Mouse (Mus musculus) gastrocnemius, postnatal 36 days (tissue): ENCODE data around the gene 2010003K11Rik. TPM values are rescaled to one million over a fixed set of nuclear protein-coding genes. Genes with fewer than 3 reads are reported as not detected.
A peak's percentile ranks its signal among the peaks of the same experiment; 100 is the strongest.

Experiments
- DNase-seq, 2 experiments: peaks; one replicate each; pipeline ENCODE4 v3.0.0; 2022
- intact Hi-C: fragments of 180-260 bp; cut with DNase I; formaldehyde crosslinking; loops from one replicate; pipeline ENCODE4 v1.15.1; 2025
- long read RNA-seq, 2 experiments: library from polyadenylated mRNA; stranded (forward); transcript quantifications; one replicate each; pipeline ENCODE4 v2.0.0; 2021
- total RNA-seq, 2 experiments: library from RNA; stranded (reverse); gene quantifications; 2 replicates each; pipeline ENCODE4 v1.2.3; 2021

Gene 2010003K11Rik
- total RNA-seq = not detected
- long read RNA-seq, experiment 1 = 0 reads
- long read RNA-seq, experiment 2 = 0 reads

DNA sequence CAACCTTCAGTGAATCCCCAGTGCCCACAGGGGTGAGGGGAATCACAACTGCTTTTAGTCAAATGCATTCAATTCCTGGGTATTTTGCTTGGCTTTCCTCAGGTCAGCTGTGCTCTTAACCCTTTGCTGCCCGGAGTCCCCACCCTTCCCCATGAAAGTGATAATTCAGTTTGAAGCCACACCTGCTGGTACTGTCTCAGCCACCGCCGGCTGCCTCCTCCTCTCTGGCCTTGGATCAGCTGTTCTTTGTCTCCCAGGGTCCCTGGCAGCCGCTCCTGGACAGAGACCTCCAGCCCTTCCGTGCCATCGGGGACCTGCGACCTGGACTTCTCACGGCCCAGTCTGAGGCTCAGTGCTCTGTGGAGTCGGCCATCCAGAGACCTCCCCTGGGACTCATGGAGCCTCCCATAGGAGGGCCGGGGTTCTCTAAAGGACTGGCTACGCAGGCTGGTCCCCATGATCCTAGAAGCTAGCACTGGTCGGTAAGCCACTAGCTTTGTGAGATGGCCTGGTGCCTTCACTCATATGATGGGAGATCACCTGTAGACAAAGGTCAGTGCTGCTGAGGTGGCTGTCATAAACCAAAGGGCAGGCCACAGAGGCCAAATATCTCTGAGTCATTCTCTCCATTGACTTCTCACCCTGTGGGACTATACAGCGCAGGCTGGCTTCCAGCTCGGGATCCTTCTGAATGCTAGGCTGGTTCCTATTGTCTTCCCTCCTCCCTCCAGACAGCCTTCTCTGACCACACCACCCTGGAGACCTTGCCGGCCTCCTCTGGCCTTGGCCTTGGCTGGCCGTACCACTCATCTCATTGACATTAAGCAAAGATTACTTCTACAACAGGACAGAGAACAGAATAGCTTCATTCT is at the start of gene 2010003K11Rik:
Gene 2010003K11Rik (minus strand): TSS at position 522 of the 872 bp plus-strand sequence.
- DNase-seq = no peak
- intact Hi-C loops = loop anchor here (2.0 to 10.0 kb wide), 3 partner anchors 117 to 347 kb away; partner anchors contain the start of gene Lrfn4

DNA sequence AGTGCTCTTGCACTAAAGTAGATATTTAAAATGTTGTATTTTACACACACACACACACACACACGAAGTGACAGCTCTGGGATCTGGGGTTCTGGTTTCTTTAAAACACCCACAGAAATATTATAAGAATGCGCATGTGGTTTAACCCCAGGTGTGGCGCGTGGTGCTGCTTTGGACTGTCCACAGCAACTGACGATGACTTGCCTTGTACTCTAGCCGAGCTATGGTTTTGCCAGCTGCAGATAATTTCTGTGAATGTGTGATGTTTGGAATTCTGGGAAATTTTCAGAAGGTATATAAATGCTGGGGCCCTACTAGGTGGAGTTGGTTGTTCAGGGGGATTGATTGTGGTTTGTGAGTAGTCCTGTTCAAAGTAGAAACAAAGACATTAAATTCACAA is 49.4 kb upstream of the 2010003K11Rik start:
- intact Hi-C loops = no loop called here
- no peak for DNase-seq

GRCm38 (mm10) chr19:4545841-4546240 is 47.5 kb upstream of the 2010003K11Rik start:
- intact Hi-C loops = no loop called here
- no peak for DNase-seq

GRCm38 (mm10) chr19:4545091-4545490 is 46.7 kb upstream of the 2010003K11Rik start:
- no peak for DNase-seq
- intact Hi-C loops = no loop called here

- no peak for DNase-seq
- intact Hi-C loops = no loop called here
Measured at GRCm38 (mm10) chr19:4542081-4542480, 43.7 kb upstream of the 2010003K11Rik start.

GRCm38 (mm10) chr19:4540992-4541391 is 42.6 kb upstream of the 2010003K11Rik start:
- intact Hi-C loops = no loop called here
- DNase-seq = no peak

- intact Hi-C loops = no loop called here
- DNase-seq = no peak
Measured at GRCm38 (mm10) chr19:4540263-4540662, 41.9 kb upstream of the 2010003K11Rik start.

- no peak for DNase-seq
- intact Hi-C loops = no loop called here
Measured at GRCm38 (mm10) chr19:4536606-4537005, 38.2 kb upstream of the 2010003K11Rik start.

- DNase-seq = no peak
- intact Hi-C loops = no loop called here
Measured at GRCm38 (mm10) chr19:4535922-4536321, 37.5 kb upstream of the 2010003K11Rik start.

GRCm38 (mm10) chr19:4534646-4535045 is 36.3 kb upstream of the 2010003K11Rik start:
- no peak for DNase-seq
- intact Hi-C loops = no loop called here

GRCm38 (mm10) chr19:4521426-4522050 is 23.2 kb upstream of the 2010003K11Rik start:
- intact Hi-C loops = no loop called here
- no peak for DNase-seq

DNA sequence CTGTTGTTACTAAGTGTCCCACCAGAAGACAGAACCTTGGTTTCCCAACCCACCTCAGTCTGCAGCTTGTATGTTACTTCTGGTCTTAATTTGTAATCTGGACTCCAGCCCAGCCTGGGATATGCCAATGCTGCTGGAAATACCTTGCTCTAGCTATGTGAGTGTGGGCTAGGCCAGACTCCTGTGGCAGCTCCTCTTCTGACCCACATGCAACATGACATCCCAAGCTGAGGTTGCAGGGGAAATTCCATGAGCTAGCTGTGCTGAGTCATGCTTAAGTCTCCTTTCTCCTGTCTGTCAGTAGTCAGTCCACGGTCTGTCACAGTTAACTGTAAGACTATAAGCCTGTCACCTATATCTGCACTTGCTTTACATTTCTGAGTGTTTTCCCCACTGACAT is 19.1 kb upstream of the 2010003K11Rik start:
- intact Hi-C loops = no loop called here
- no peak for DNase-seq

DNA sequence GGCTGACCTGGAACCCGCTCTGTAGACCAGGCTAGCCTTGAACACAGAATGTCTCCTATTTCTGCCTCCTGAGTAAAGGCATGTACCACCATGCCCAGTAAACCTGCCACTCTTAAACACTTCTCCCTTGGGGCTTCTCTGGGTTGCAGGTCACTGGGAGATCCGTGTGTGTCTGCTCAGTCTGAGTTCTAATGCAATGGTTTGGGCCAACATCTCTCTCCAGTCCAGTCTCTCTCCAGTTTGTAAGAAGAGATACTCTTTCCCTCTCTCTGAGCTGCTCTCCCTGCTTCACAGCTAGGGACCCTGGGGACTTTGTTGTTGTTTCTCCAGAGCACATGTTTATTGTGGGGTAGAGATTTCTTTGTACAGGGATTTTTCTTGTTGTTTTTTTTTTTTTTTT is 17.9 kb upstream of the 2010003K11Rik start:
- intact Hi-C loops = no loop called here
- DNase-seq = no peak

DNA sequence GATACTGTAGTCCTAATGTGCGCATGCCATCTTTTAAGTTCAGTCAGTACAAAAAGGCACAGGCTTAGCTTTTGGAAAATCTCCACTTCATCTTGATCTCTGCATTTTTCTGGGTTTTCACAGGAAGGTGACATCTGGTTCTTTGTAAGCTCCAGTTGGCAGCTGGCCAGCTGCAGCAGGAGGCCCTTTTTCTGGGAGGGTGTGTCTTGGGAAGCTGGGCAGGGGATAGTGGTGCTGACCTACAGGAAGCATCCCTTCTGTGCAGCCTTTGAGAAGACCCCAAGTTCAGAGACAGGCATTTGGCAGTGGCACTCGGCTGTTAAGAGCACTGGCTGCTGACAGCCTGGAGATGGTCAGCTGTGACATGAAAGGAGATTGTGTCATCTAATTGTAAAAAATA is 17.4 kb upstream of the 2010003K11Rik start:
- DNase-seq = no peak
- intact Hi-C loops = no loop called here

DNA sequence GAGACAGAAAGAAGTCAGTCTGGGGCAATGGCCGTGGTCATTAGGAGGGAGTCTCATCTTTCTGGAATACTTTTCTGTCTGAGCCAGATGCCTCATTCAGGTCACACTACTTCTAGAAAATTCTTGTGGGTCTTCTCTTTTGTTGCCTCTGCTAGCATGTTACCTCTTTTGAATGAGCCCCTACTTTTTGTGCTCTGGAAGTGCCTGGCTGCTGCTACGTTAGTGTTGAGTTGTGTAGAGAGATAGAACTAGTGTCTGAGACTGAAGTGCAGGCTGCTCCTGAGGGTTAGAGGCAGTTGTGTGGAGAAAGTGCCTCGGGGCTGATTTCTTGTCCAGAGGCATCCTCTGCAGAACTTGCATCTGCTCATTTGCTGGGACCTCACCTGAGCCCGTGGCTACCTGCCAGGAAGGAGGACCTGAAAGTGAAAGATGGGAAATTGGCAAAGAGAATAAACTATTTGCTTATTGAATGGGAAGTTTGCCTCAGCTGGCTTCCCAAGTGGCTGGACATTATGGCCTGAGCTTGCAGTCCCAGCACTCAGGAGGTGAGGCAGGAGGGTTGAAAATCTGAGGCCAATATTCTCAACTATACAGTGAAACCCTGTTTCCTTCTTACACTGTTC is 15.0 kb upstream of the 2010003K11Rik start:
- intact Hi-C loops = no loop called here
- DNase-seq = no peak

DNA sequence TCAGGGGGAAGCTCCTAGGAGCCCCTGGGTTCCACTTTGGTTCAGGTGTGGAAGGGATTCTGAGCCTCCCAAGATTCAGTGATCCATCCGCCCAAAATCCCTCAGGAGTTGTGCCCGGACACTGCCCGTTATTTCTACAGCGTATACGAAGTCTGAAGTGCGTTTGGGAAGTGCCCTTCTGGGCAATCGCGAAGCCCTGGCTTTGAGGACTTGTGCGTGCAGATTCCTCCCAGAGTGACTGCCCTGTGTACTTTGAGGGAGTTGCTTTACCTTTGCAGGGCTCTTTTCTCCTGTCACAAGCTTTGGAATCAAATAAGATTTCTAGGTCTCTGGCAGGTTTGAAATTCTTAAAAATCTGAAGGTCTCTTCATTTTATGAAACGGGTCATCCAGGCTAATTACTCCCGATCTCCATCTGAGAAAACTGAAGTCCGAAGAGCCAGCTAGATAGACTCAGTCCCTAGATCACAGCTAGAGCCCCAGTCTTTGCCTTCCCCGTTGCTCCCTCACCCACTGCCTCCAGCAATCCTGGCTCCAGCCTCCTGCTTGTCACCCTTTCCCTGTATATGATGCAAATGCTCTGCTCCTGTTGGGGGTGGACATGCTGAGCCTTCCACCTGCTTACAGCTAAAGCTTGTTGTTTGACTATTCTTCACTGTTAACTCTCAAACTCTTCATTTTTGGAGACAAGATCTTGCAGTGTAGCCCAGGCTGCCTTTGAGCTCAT is 12.9 kb upstream of the 2010003K11Rik start:
- no peak for DNase-seq
- intact Hi-C loops = no loop called here

GRCm38 (mm10) chr19:4509986-4510963 is 11.9 kb upstream of the 2010003K11Rik start, which contains the start of gene Pcx:
Gene Pcx, plus strand, starts transcription at chr19:4510472.
- intact Hi-C loops = no loop called here
- peak; percentile 98 to 99 for DNase-seq

DNA sequence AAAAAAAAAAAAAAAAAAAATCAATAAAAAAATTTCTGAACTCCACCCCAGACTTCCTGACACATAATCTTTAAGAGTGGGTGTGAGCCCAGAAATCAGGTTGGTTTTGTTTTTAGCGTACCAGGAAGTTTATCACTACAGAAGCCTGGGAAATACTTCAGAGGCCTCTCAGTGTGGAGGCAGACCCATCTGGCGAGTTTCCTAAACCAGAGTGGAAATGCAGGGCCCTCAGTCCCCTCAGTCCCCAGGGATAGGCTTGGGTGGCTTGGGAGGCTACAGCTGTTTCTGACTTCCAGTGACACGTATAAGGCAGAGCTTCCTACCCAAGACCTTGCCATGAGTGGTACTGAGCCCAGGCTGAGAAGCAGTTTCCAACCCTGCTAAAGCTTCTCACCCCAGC is 9.4 kb upstream of the 2010003K11Rik start:
- DNase-seq = no peak
- intact Hi-C loops = no loop called here

DNA sequence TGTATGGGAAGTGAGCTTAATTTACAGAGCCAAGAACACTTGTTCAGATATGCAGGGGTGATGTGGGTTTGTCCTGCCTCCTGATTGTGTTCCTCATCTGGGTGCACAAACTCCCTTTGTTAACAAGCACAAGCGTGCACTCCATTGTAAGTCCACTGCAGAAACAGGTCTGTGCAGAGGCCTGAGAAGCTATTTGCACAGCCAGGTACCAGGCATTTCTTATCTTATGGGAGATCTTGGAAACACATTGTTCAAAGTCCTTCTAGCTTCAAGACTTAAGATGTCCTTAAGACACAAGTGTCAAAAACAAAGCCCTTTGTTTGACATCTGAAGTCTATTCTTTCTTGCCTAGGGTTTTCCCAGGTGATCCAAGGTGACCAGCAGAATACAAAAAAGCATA is 6.4 kb upstream of the 2010003K11Rik start:
- DNase-seq = no peak
- intact Hi-C loops = no loop called here
